Mouse (Mus musculus) stomach, embryonic 16.5 days (tissue): ENCODE data around the gene Slc1a5. TPM values are rescaled to one million over a fixed set of nuclear protein-coding genes. Genes with fewer than 3 reads are reported as not detected.

Experiments used
- ATAC-seq: fragments of 200-750 bp; cut with Nextera tagmentation; 2 replicates; pipeline ENCODE4 v1.8.0; 2017; ENCODE audit warnings: moderate number of reproducible peaks, moderate TSS enrichment; ENCODE audit not compliant: insufficient read depth, low FRiP score
- H3K27ac ChIP-seq: fragments of 300-500 bp; sonication (generic); 2 replicates; pipeline ENCODE4 v1.5.1; 2014; ENCODE audit warnings: low read length
- H3K27me3 ChIP-seq: fragments of 300-500 bp; sonication (generic); 2 replicates; pipeline ENCODE4 v1.6.1; 2014; ENCODE audit warnings: low read length, control low read depth, mixed read lengths; ENCODE audit not compliant: control insufficient read depth, insufficient read depth
- H3K36me3 ChIP-seq: fragments of 300-500 bp; sonication (generic); 2 replicates; pipeline ENCODE4 v1.6.1; 2014; ENCODE audit warnings: low read length; ENCODE audit not compliant: control insufficient read depth, insufficient read depth
- H3K4me1 ChIP-seq: fragments of 300-500 bp; sonication (generic); 2 replicates; pipeline ENCODE4 v1.6.1; 2014; ENCODE audit warnings: low read length, control low read depth, mixed read lengths; ENCODE audit not compliant: control insufficient read depth, insufficient read depth
- H3K4me2 ChIP-seq: fragments of 300-500 bp; sonication (generic); 2 replicates; pipeline ENCODE4 v1.6.1; 2014; ENCODE audit warnings: low read depth, low read length, mixed read lengths
- H3K4me3 ChIP-seq: fragments of 300-500 bp; sonication (generic); replicated peaks from 2 replicates; pipeline ENCODE4 v1.5.1; 2014; ENCODE audit warnings: mild to moderate bottlenecking, low read length
- H3K9ac ChIP-seq: fragments of 300-500 bp; sonication (generic); 2 replicates; pipeline ENCODE4 v1.6.1; 2014; ENCODE audit warnings: low read length
- H3K9me3 ChIP-seq: fragments of 300-500 bp; sonication (generic); replicated peaks from 2 replicates; pipeline ENCODE4 v1.6.1; 2016; ENCODE audit warnings: low read length, control low read depth; ENCODE audit not compliant: control insufficient read depth
- WGBS: fragments of 180-500 bp; shearing (Covaris S2); extraction: QIAGEN DNeasy Blood & Tissue Kit; methylation state at CpG from one replicate; pipeline ENCODE4 v1.1.7; 2014; 5-methylcytosine and 5-hydroxymethylcytosine counted together
- polyA plus RNA-seq: library from polyadenylated mRNA; unstranded; fragments of >200 nt; fragmentation: Nextera tagmentation; extraction: Ambion mirVana; gene quantifications from 2 replicates; pipeline ENCODE4 v1.2.1, GENCODE M21; 2015

Gene Slc1a5
- polyA plus RNA-seq, 1 experiment from 2014 or later: 46.6 TPM

GRCm38 (mm10) chr7:16810920-16811648, 29.9 kb downstream of the Slc1a5 start:
- H3K27me3 ChIP-seq: peaks cover 4% of the 10 kb centered on the region; the same call in 1 of the 2 replicates
- peaks cover 12% of the 10 kb centered on the region for H3K4me1 ChIP-seq
- H3K9me3 ChIP-seq: no peaks in the 10 kb centered on the region
- H3K36me3 ChIP-seq: 0 out of 2 replicates have a peak, but pooled peaks cover 10% of the 10 kb centered on the region
- H3K27ac ChIP-seq: no peak overlapping the region
- ATAC-seq: no peak; the same call in 1 of the 2 replicates
- H3K9ac ChIP-seq: peak overlapping the region; percentile 59
- WGBS: 14% methylated on average over 88 of the region's 90 CpGs
- H3K4me2 ChIP-seq: peak overlapping the region; percentile 67
- peak overlapping the region; percentile 40 for H3K4me3 ChIP-seq

GRCm38 (mm10) chr7:16811649-16812070, 30.5 kb downstream of the Slc1a5 start:
- Histone ChIP-seq H3K27me3 (peaks cover 4% of the 10 kb centered on the region; the same call in 1 of the 2 replicates), H3K9me3 (no peaks in the 10 kb centered on the region), H3K9ac (peak overlapping the region; percentile 59), H3K4me1 (peaks cover 12% of the 10 kb centered on the region), H3K4me3 (peak overlapping the region; percentile 40), H3K4me2 (peak overlapping the region; percentile 67), H3K27ac (no peak overlapping the region), H3K36me3 (0 out of 2 replicates have a peak, but pooled peaks cover 5% of the 10 kb centered on the region)
- WGBS: 40% methylated on average over 17 of the region's 17 CpGs
- no peak for ATAC-seq

GRCm38 (mm10) chr7:16812505-16812904, 31.4 kb downstream of the Slc1a5 start:
- peaks cover 4% of the 10 kb centered on the region; the same call in 1 of the 2 replicates for H3K27me3 ChIP-seq
- 74% methylated on average over 2 of the region's 2 CpGs for WGBS

GRCm38 (mm10) chr7:16815351-16815941, 34.3 kb downstream of the Slc1a5 start, which contains the start of gene Strn4:
Gene Strn4, plus strand, starts transcription at chr7:16815889.
- H3K36me3 ChIP-seq: 0 out of 2 replicates have a peak, but pooled peaks cover 3% of the 10 kb centered on the region
- peak within 1 kb of the TSS; percentile 97 for H3K4me2 ChIP-seq
- H3K9me3 ChIP-seq: no peaks in the 10 kb centered on the region
- H3K4me1 ChIP-seq: peaks cover 40% of the 10 kb centered on the region
- H3K4me3 ChIP-seq: peak within 1 kb of the TSS; percentile 89
- H3K27ac ChIP-seq: peak within 1 kb of the TSS; percentile 95
- 14% methylated on average over 1 of the region's 1 CpGs for WGBS
- ATAC-seq: no peak
- peaks cover 4% of the 10 kb centered on the region; the same call in 1 of the 2 replicates for H3K27me3 ChIP-seq
- peak within 1 kb of the TSS; percentile 100 for H3K9ac ChIP-seq

More at GRCm38 (mm10) chr7:16812505-16812904, 31.4 kb downstream of the Slc1a5 start:
- Histone ChIP-seq H3K4me2 (no peak overlapping the region), H3K4me3 (no peak overlapping the region), H3K9ac (no peak overlapping the region), H3K9me3 (no peaks in the 10 kb centered on the region), H3K36me3 (0 out of 2 replicates have a peak, but pooled peaks cover 3% of the 10 kb centered on the region), H3K4me1 (peaks cover 17% of the 10 kb centered on the region), H3K27ac (no peak overlapping the region)
- ATAC-seq: no peak

- Histone ChIP-seq H3K4me2 (peak overlapping the region; percentile 97), H3K27ac (peak overlapping the region; percentile 95), H3K4me1 (peaks cover 40% of the 10 kb centered on the region), H3K9me3 (no peaks in the 10 kb centered on the region), H3K9ac (peak overlapping the region; percentile 100), H3K36me3 (0 out of 2 replicates have a peak, but pooled peaks cover 3% of the 10 kb centered on the region), H3K4me3 (peak overlapping the region; percentile 89), H3K27me3 (peaks cover 4% of the 10 kb centered on the region; the same call in 1 of the 2 replicates)
- under 1% methylated on average over 38 of the region's 55 CpGs for WGBS
- peak; percentile 87 for ATAC-seq
These were observed 34.9 kb downstream of the Slc1a5 start for GRCm38 (mm10) chr7:16816078-16816474.

GRCm38 (mm10) chr7:16816475-16817122, 35.5 kb downstream of the Slc1a5 start, which contains the start of gene Fkrp:
Gene Fkrp, minus strand, starts transcription at chr7:16816732.
- peak within 1 kb of the TSS; percentile 100 for H3K9ac ChIP-seq
- peaks cover 2% of the 10 kb centered on the region; the same call in 1 of the 2 replicates for H3K27me3 ChIP-seq
- peak; percentile 80 for ATAC-seq
- H3K36me3 ChIP-seq: 0 out of 2 replicates have a peak, but pooled peaks cover 3% of the 10 kb centered on the region
- peak within 1 kb of the TSS; percentile 95 for H3K27ac ChIP-seq
- no peaks in the 10 kb centered on the region for H3K9me3 ChIP-seq
- peak within 1 kb of the TSS; percentile 97 for H3K4me2 ChIP-seq
- under 1% methylated on average over 63 of the region's 64 CpGs for WGBS
- peak within 1 kb of the TSS; percentile 89 for H3K4me3 ChIP-seq
- peaks cover 37% of the 10 kb centered on the region for H3K4me1 ChIP-seq

- Histone ChIP-seq H3K4me2 (peak overlapping the region; percentile 97), H3K4me1 (peaks cover 36% of the 10 kb centered on the region), H3K9ac (peak overlapping the region; percentile 100), H3K27me3 (no peaks in the 10 kb centered on the region), H3K36me3 (0 out of 2 replicates have a peak, but pooled peaks cover 3% of the 10 kb centered on the region), H3K27ac (0 out of 2 replicates have a peak overlapping the region, but pooled peaks have one; percentile 1), H3K4me3 (peak overlapping the region; percentile 89), H3K9me3 (no peaks in the 10 kb centered on the region)
- no peak for ATAC-seq
- 49% methylated on average over 3 of the region's 3 CpGs for WGBS
These were observed 36.6 kb downstream of the Slc1a5 start for GRCm38 (mm10) chr7:16817693-16818092.

- Histone ChIP-seq H3K4me3 (no peak overlapping the region), H3K4me2 (no peak overlapping the region), H3K36me3 (no peaks in the 10 kb centered on the region), H3K27ac (no peak overlapping the region), H3K27me3 (no peaks in the 10 kb centered on the region), H3K9me3 (no peaks in the 10 kb centered on the region), H3K4me1 (peaks cover 36% of the 10 kb centered on the region), H3K9ac (no peak overlapping the region; the same call in 1 of the 2 replicates)
- 81% methylated on average over 5 of the region's 5 CpGs for WGBS
- ATAC-seq: no peak
These were observed 38.7 kb downstream of the Slc1a5 start for GRCm38 (mm10) chr7:16819794-16820193.
